Mouse (Mus musculus): ENCODE measurements at regions not wholly inside any gene's neighbourhood (a gene's known extent, or its start where the extent isn't known, plus 50 kb on each side); places are given as distances from the start of the nearest gene placed in this dataset.

DNA sequence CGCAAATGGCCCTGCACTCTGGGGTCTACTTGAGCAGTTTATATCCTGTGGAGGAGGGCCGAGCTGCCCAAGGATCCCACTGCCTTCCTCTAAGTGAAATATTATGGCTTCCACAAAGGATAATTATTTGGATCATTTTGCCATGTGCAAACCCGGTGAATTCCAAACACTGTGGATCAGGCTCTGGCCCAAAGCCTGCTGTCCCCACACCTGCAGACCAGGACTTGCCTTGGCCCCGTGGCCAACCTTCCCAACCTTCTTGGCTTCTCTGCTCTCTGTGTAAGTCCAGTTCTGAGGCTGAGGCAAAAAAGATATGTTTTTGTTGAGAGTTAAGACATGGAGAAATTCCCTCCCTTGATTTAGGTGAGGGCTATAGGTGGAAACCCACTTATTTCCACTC is 234.0 kb downstream of the Snx10 start:
- TF ChIP-seq CTCF (IDR thresholded peaks at IDR 0.05; ENCODE audit: low read depth) (no peak), EP300 (IDR thresholded peaks at IDR 0.05; ENCODE audit: low read depth) (no peak)
